Mouse (Mus musculus): Measurements from ENCODE around the gene Fbf1. TPM values are rescaled to one million over a fixed set of nuclear protein-coding genes. Genes with fewer than 3 reads are reported as not detected.

The Fbf1 gene
- polyA plus RNA-seq, 1 experiment from 2014 or later = 30.1 TPM

DNA sequence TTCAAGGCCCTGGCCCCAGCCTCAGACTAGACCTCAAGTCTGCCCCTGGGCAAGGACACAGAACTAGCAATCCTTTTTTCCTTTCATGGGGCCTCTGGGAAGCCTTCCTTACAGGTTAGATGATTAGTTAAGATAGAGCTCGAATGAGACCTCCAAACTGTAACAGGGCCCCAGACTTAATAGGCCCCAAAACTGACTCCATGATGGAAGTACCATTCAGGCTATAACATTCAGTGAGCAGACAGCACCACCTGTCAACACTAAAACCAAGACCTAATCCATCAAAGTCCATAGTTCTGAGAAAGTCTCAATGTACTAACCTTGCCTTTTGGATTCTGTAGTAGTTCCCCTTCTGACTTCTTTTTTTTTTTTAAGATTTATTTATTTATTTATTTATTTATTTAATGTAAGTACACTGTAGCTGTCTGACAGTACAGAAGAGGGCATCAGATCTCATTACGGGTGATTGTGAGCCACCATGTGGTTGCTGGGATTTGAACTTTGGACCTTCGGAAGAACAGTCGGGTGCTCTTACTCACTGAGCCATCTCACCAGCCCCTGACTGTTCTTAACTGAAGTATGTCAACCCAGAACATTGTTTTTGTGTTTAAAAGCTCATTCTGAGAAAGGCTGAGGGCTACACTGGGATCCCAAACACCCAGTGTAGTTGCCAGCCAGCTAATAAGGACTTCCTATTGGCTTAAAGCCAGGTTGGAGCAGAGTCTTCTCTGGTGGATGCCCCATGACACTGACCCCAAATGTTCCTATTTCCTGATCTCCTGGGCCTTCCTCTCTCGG lies 2.2 kb upstream of the Fbf1 start:
- Histone ChIP-seq H3K27me3 (ENCODE audit: control insufficient read depth, insufficient read depth, low read length) (no peaks in the 10 kb centered on the region), H3K27ac (ENCODE audit: low read depth, low read length) (no peak overlapping the region), H3K9me3 (ENCODE audit: control insufficient read depth, low read length) (no peaks in the 10 kb centered on the region), H3K4me3 (ENCODE audit: low read depth, low read length) (no peak overlapping the region), H3K36me3 (ENCODE audit: control insufficient read depth, insufficient read depth, low read length) (peaks cover 4% of the 10 kb centered on the region; the same call in 1 of the 2 replicates), H3K4me1 (ENCODE audit: control insufficient read depth, insufficient read depth, low read length) (peaks cover 12% of the 10 kb centered on the region; the same call in 1 of the 2 replicates), H3K4me2 (no peak overlapping the region), H3K9ac (ENCODE audit: low read length) (no peak overlapping the region)
- WGBS = 86% methylated on average over 5 of the region's 5 CpGs
- ATAC-seq (ENCODE audit: low FRiP score) (no peak), DNase-seq (ENCODE audit: low spot score, missing footprints) (peak; percentile 81)

DNA sequence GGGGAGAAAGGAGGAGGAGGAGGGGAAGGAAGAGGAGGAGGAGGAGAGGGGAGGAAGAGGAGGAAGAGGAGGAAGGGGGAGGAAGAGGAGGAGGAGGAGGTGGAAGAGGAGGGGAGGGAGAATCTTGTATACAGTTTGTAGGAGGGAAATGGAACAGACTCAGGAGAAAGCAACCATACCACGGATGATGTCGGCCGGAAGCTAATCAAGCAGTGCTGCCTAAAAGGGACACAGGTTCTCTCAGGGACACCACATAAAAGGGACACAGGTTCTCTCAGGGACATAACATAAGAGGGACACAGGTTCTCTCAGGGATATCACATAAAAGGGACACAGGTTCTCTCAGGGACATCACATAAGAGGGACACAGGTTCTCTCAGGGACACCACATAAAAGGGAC lies 1.2 kb upstream of the Fbf1 start:
- peaks cover 4% of the 10 kb centered on the region; the same call in 1 of the 2 replicates for H3K36me3 ChIP-seq (ENCODE audit: control insufficient read depth, insufficient read depth, low read length)
- whole genome bisulfite sequencing = 80% methylated on average over 3 of the region's 3 CpGs
- H3K9ac ChIP-seq (ENCODE audit: low read length) = no peak overlapping the region
- H3K9me3 ChIP-seq (ENCODE audit: control insufficient read depth, low read length) = no peaks in the 10 kb centered on the region
- peaks cover 12% of the 10 kb centered on the region; the same call in 1 of the 2 replicates for H3K4me1 ChIP-seq (ENCODE audit: control insufficient read depth, insufficient read depth, low read length)
- ATAC-seq (ENCODE audit: low FRiP score) = no peak
- no peak overlapping the region for H3K4me3 ChIP-seq (ENCODE audit: low read depth, low read length)
- H3K4me2 ChIP-seq = no peak overlapping the region
- H3K27me3 ChIP-seq (ENCODE audit: control insufficient read depth, insufficient read depth, low read length) = no peaks in the 10 kb centered on the region
- peak; percentile 1 for DNase-seq (ENCODE audit: low spot score, missing footprints)
- no peak overlapping the region for H3K27ac ChIP-seq (ENCODE audit: low read depth, low read length)

DNA sequence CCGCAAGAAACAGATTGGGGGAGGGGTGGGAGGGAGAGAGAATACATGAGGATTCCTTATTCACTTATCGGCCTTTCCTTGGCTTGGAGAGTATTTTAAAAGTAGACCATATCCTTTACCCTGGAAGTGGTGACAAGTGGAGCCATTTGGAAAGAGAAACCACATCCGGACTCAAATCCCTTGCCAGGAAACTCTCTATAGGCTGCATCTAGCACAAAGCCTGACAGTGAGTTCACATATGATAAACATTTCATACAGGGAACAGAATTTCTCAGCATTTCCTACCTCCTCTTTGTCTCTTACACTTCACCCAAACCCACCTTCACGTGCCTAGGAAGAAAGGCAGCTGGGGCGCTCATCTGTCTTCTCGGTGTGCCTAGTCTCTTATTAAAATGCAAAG lies 734 bp downstream of the Fbf1 start:
- peak overlapping the region; percentile 84 for H3K4me2 ChIP-seq
- H3K27ac ChIP-seq (ENCODE audit: low read depth, low read length) = peak overlapping the region; percentile 74
- WGBS = 11% methylated on average over 6 of the region's 6 CpGs
- peaks cover 14% of the 10 kb centered on the region; the same call in 1 of the 2 replicates for H3K4me1 ChIP-seq (ENCODE audit: control insufficient read depth, insufficient read depth, low read length)
- H3K36me3 ChIP-seq (ENCODE audit: control insufficient read depth, insufficient read depth, low read length) = peaks cover 3% of the 10 kb centered on the region; the same call in 1 of the 2 replicates
- no peak for ATAC-seq (ENCODE audit: low FRiP score)
- peak; percentile 91 for DNase-seq (ENCODE audit: low spot score, missing footprints)
- no peaks in the 10 kb centered on the region for H3K27me3 ChIP-seq (ENCODE audit: control insufficient read depth, insufficient read depth, low read length)
- peak overlapping the region; percentile 78 for H3K9ac ChIP-seq (ENCODE audit: low read length)
- H3K4me3 ChIP-seq (ENCODE audit: low read depth, low read length) = peak overlapping the region; percentile 63
- H3K9me3 ChIP-seq (ENCODE audit: control insufficient read depth, low read length) = no peaks in the 10 kb centered on the region

DNA sequence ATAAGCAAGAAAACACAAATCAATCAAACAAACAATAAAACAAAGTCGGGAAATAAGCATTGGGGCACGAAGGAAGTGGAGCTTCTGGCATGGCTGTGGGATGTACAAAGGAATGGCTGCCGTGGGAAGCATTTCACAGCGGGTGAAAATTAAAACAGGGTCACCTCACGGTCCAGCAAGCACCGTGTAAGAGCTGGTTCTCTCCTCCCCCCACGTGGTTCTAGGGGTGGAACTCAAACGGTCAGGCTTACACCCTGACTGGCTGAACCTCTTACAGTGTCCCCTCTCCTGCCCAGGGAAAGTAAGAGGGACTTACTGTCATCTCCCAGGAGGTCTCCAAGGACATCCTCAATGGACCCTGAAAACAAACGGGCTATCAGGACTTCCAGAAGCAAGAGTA lies 5.0 kb downstream of the Fbf1 start:
- Histone ChIP-seq H3K9me3 (ENCODE audit: control insufficient read depth, low read length) (no peaks in the 10 kb centered on the region), H3K27me3 (ENCODE audit: control insufficient read depth, insufficient read depth, low read length) (no peaks in the 10 kb centered on the region), H3K4me2 (no peak overlapping the region), H3K36me3 (ENCODE audit: control insufficient read depth, insufficient read depth, low read length) (peaks cover 9% of the 10 kb centered on the region), H3K9ac (ENCODE audit: low read length) (no peak overlapping the region), H3K27ac (ENCODE audit: low read depth, low read length) (no peak overlapping the region), H3K4me1 (ENCODE audit: control insufficient read depth, insufficient read depth, low read length) (peaks cover 9% of the 10 kb centered on the region; the same call in 1 of the 2 replicates), H3K4me3 (ENCODE audit: low read depth, low read length) (no peak overlapping the region)
- DNase-seq (ENCODE audit: low spot score, missing footprints) (no peak), ATAC-seq (ENCODE audit: low FRiP score) (no peak)
- WGBS = 37% methylated on average over 9 of the region's 9 CpGs

DNA sequence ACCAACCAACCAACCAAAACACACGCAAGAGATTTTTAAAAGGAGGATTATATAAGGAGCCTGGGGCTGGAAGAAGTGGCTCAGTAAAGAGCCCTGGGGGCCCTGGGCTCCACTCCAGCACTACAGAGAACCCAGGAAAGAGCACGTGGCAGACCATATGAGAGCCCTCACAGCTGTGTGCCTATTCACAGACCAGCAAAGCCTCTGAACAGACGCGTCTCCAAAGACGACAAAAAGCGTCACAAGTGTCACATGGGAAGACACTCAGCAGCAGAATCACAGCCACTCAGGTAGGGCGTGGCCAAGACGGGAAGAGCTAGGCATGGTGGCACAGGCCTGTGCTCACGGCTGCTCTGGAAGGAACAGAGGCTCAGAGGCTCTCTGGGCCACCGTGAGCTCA lies 5.8 kb downstream of the Fbf1 start:
- ATAC-seq (ENCODE audit: low FRiP score) = no peak
- Histone ChIP-seq H3K4me3 (ENCODE audit: low read depth, low read length) (no peak overlapping the region), H3K4me1 (ENCODE audit: control insufficient read depth, insufficient read depth, low read length) (peaks cover 8% of the 10 kb centered on the region; the same call in 1 of the 2 replicates), H3K27ac (ENCODE audit: low read depth, low read length) (no peak overlapping the region), H3K9ac (ENCODE audit: low read length) (no peak overlapping the region), H3K36me3 (ENCODE audit: control insufficient read depth, insufficient read depth, low read length) (peaks cover 11% of the 10 kb centered on the region), H3K9me3 (ENCODE audit: control insufficient read depth, low read length) (no peaks in the 10 kb centered on the region), H3K27me3 (ENCODE audit: control insufficient read depth, insufficient read depth, low read length) (no peaks in the 10 kb centered on the region), H3K4me2 (no peak overlapping the region)
- 83% methylated on average over 10 of the region's 10 CpGs for WGBS
- DNase-seq (ENCODE audit: low spot score, missing footprints) = no peak

DNA sequence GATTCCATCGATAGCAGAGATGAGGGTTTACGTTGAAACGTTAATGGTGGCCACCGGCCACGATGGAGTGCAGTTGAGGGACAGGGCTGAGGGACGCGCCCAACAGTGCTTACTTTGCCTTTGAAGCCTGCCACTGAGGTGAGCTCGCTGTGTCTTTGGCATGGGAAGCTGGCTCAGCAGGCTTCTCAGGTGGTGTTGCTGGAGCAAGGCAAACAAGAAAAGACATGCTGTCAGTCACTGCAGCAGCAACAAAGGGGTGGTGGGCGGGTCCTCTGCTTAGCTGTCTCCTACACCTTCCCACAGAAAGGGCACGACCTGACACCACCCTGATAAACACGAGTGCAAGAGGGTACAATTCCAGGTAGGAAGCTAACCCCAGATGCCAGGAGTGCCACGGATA lies 6.7 kb downstream of the Fbf1 start:
- H3K4me3 ChIP-seq (ENCODE audit: low read depth, low read length) = no peak overlapping the region
- no peaks in the 10 kb centered on the region for H3K27me3 ChIP-seq (ENCODE audit: control insufficient read depth, insufficient read depth, low read length)
- H3K4me2 ChIP-seq = no peak overlapping the region
- 0 out of 2 replicates have a peak, but pooled peaks cover 2% of the 10 kb centered on the region for H3K4me1 ChIP-seq (ENCODE audit: control insufficient read depth, insufficient read depth, low read length)
- no peak overlapping the region for H3K9ac ChIP-seq (ENCODE audit: low read length)
- H3K36me3 ChIP-seq (ENCODE audit: control insufficient read depth, insufficient read depth, low read length) = peaks cover 11% of the 10 kb centered on the region
- no peaks in the 10 kb centered on the region for H3K9me3 ChIP-seq (ENCODE audit: control insufficient read depth, low read length)
- 72% methylated on average over 12 of the region's 12 CpGs for WGBS
- no peak overlapping the region for H3K27ac ChIP-seq (ENCODE audit: low read depth, low read length)
- DNase-seq (ENCODE audit: low spot score, missing footprints) = no peak
- ATAC-seq (ENCODE audit: low FRiP score) = no peak

DNA sequence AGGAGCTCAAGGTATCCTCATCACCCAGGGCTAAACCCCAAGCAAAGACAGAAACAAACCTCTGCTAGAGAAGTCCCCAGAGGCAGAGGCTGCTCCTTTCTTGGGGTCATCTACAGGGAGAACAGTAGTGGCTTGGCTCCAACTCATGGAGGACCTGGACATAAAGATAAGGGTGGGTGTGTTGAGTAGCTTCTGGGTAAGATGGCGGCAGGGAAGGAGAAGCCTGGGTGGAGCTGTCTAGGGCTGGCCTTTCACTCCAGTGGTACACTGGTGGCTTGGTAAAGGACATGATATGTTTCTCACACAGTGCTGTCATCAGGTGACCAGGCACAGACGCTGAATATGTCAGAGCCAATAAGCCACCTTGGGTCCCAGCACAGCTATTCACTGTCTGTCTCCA lies 17.0 kb downstream of the Fbf1 start:
- no peak overlapping the region for H3K9ac ChIP-seq (ENCODE audit: low read length)
- WGBS = 94% methylated on average over 2 of the region's 2 CpGs
- H3K27ac ChIP-seq (ENCODE audit: low read depth, low read length) = no peak overlapping the region
- H3K27me3 ChIP-seq (ENCODE audit: control insufficient read depth, insufficient read depth, low read length) = no peaks in the 10 kb centered on the region
- DNase-seq (ENCODE audit: low spot score, missing footprints) (no peak), ATAC-seq (ENCODE audit: low FRiP score) (no peak)
- no peaks in the 10 kb centered on the region for H3K4me1 ChIP-seq (ENCODE audit: control insufficient read depth, insufficient read depth, low read length)
- H3K4me3 ChIP-seq (ENCODE audit: low read depth, low read length) = no peak overlapping the region
- H3K9me3 ChIP-seq (ENCODE audit: control insufficient read depth, low read length) = no peaks in the 10 kb centered on the region
- H3K36me3 ChIP-seq (ENCODE audit: control insufficient read depth, insufficient read depth, low read length) = peaks cover 31% of the 10 kb centered on the region
- no peak overlapping the region for H3K4me2 ChIP-seq

DNA sequence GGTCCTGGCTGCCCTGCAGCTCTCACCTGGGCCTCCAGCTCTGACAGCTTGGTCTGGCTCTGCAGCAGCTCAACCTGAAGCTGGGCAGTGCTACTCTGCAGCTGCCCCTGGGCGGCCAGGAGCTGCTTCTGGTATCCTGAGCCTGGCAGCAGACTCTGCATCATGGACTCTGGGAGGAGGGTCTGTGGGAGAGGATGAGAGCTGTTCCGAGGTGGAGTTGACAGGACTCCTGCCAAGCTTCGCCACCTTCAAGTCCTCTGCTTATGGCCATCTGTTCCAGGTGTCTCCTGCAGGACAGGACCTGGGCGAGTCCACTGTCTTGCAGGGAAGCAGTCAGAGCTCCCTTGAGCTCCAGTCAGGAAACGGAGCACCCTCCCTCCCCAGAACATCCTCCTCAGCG lies 18.6 kb downstream of the Fbf1 start:
- no peaks in the 10 kb centered on the region for H3K27me3 ChIP-seq (ENCODE audit: control insufficient read depth, insufficient read depth, low read length)
- no peaks in the 10 kb centered on the region for H3K4me1 ChIP-seq (ENCODE audit: control insufficient read depth, insufficient read depth, low read length)
- no peak overlapping the region for H3K9ac ChIP-seq (ENCODE audit: low read length)
- peaks cover 31% of the 10 kb centered on the region for H3K36me3 ChIP-seq (ENCODE audit: control insufficient read depth, insufficient read depth, low read length)
- H3K4me3 ChIP-seq (ENCODE audit: low read depth, low read length) = no peak overlapping the region
- H3K27ac ChIP-seq (ENCODE audit: low read depth, low read length) = no peak overlapping the region
- DNase-seq (ENCODE audit: low spot score, missing footprints) (no peak), ATAC-seq (ENCODE audit: low FRiP score) (no peak)
- WGBS = 79% methylated on average over 6 of the region's 6 CpGs
- no peaks in the 10 kb centered on the region for H3K9me3 ChIP-seq (ENCODE audit: control insufficient read depth, low read length)
- no peak overlapping the region for H3K4me2 ChIP-seq

DNA sequence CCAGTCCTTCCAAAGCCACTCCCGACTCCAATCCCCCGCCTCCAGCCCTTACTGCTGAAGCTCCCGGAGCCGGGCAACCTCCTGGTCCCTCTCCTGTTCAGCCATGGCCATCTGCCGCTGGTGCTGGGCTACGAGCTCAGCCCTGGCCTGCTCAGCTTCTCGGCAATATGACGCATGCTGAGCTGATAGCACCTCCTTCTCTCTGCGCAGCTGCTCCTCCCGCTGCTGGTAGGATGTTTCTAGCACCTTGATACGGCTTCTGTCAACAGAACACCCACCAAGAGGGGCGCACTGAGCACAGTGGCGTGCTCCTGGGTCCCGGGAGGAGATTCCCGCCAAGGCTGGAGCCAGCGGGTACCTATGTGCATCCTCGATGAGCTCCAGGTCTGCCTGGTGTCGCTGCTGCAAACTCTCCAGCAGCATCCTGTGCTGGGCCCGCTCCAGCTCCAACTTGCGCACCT lies 19.2 kb downstream of the Fbf1 start:
- WGBS = 69% methylated on average over 20 of the region's 20 CpGs
- no peak for ATAC-seq (ENCODE audit: low FRiP score)
- Histone ChIP-seq H3K9me3 (ENCODE audit: control insufficient read depth, low read length) (no peaks in the 10 kb centered on the region), H3K36me3 (ENCODE audit: control insufficient read depth, insufficient read depth, low read length) (peaks cover 27% of the 10 kb centered on the region), H3K4me2 (no peak overlapping the region), H3K27ac (ENCODE audit: low read depth, low read length) (no peak overlapping the region), H3K9ac (ENCODE audit: low read length) (no peak overlapping the region), H3K4me1 (ENCODE audit: control insufficient read depth, insufficient read depth, low read length) (no peaks in the 10 kb centered on the region), H3K4me3 (ENCODE audit: low read depth, low read length) (no peak overlapping the region), H3K27me3 (ENCODE audit: control insufficient read depth, insufficient read depth, low read length) (no peaks in the 10 kb centered on the region)
- DNase-seq (ENCODE audit: low spot score, missing footprints) = no peak
